Mouse (Mus musculus): Measurements from ENCODE around the gene Angpt4.

Gene Angpt4

DNA sequence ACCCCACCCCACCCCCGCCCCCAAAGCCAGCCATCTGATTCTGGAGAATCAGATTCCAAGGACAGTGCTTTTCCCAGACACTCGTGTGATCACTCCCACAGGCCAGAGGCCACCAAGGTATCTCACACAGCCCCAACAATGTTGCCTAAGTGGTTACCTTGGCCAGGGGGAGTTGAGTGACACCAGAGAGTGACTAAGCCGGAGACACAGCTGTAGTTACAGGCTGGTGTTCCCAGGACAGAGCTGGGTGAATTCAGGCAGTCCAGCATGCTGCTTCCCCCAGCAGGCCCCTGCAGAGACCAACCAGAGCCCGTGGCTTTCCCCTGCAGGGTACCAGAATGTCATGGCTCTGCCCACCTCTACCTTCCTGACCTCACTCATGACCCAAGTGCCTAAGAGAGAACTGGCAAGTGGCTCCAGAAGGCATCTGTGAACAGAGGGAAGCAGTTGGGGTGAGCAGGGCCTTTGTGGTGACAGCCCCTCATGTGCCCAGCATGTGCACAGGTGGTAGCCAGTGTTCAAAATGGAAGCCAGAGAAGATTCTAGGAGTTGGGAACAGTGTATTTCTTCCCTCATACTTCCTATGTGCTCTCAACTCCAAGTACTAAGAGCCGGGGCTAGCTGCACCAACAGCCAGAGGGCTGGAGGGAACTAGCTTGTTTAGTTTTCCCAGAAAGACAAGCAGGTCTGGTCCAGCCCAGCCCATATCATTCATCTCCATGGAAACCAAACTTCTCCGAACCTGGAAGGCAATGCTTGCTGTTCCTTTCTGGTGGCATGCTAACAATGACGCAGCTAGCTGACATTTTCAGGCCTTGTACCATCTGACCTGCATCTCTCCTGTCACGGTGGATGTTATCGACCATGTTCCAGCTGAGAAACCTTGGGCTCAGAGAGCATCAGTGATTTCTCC is 50.5 kb downstream of the Angpt4 start:
- peak; percentile 41 for DNase-seq (ENCODE audit: low read depth, low spot score)

DNA sequence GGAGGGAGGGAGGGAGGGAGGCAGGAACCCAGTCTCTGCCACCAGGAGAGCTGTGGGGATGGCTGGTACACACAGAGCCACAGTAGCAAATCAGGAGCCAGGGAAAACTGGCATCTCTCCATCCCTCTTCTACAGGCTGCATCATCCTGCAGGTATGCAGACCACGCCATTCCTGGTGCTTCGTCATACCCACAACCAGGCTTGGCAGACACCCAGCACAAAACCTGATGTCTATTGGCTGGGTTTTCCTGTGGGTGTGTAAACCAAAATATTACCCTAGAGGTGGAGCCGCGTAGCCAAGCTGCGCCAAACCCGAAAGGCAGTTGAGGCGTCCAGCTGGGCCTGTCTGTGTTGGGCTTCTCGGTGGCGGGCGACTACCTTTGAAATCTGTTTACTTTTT is 51.5 kb downstream of the Angpt4 start:
- peak; percentile 100 for DNase-seq (ENCODE audit: low read depth, low spot score)

DNA sequence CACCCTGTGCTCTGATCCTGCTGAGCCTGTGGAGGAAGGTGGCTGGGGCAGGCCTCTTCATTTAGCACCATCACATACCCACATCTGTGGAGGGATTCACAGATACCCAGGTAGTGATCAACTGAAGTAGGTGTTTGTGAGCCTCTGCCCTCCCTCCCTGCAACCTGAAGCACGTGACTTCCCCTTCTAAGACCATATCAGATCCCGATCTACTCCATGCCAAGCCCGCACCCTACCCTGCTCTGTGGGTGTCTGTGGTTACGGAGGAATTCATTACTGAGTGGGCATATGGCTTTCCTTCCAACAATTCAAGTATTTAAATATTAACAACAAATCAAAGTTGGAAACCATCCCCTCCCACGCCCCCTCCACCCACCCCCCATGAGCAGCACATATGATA is 52.3 kb downstream of the Angpt4 start:
- DNase-seq (ENCODE audit: low read depth, low spot score): no peak

DNA sequence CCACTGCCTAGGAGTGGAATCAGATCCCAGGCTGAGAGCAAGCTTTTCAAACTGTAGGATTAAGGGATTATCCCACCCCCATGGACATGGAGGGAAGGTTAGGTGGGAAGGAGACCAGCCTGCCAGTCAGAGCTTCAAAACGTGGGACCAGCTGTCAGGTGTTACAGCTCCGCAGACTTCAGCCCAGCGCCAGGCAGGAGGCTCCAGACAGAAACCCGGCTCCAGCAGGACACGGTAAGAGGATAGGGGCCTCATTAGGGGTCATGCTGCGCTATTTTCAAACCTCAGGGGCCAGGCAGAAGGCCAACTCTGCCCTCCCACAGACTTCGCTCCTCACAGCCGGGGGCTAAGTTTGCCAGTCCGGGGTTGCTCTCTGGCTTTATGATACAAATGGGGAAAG is 53.0 kb downstream of the Angpt4 start:
- DNase-seq (ENCODE audit: low read depth, low spot score): no peak

DNA sequence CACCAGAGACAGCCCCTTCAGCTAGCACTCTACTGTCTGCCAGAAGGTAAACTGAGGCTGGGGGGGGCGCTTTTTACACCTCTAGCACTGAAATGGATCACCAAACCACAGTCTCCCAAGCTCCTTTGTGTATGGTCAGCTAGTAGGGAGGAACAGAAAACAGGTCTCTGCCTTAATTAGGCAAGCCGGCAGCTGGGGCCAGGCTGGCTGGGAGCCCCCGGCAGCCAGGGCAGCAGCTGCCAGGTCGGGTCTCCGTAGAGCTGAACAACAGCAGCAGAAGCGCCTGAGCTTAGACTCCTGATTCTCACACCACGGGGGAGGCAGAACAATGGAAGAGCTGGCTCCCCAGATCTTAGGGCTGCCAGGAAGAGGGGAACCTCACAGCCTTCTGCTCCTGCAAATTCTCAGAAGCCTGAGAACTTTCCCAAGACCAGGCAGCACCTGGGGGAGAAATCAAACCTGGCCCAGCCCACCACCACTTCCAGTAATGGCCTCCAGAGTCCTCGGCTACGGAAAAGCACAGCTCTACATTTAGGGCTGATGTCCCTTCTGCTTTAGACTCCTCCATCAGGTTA is 56.3 kb downstream of the Angpt4 start:
- DNase-seq (ENCODE audit: low read depth, low spot score): no peak

DNA sequence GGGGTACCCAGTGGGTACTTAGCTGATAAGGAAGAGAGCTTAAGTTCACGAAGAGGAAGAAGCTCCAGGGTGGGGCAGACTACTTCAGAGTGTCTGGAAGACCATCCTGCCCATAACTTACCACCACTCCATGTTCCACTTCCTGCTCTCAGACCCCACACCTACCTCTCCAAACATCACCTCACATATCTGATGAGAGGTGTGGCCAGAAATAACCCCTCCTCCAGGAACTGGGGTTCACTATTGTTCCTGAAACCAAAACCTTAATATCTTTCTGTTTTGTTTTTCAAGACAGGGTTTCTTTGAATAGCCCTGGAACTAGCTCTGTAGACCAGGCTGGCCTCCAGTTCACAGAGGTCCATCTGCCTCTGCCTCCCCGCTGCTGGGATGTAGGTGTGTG is 56.8 kb downstream of the Angpt4 start:
- no peak for DNase-seq (ENCODE audit: low read depth, low spot score)

DNA sequence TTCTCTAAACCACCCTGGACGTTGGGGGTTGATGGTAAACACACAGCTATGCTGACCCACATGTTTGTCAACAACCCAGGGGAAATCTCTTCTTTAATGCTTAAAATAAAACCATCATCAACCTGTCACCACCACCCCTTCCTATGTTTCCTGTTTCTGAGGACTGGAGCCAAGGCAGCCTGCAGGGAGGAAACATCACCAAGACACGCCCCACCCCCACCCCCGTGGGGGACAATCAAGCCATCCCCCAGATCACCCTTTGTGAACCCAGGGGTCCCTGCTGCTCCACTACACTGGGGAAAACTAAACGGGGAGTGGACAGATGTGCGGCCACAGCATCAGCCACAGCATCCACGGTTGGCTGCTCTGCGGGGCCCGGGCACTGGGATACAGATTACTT is 57.4 kb downstream of the Angpt4 start:
- no peak for DNase-seq (ENCODE audit: low read depth, low spot score)

DNA sequence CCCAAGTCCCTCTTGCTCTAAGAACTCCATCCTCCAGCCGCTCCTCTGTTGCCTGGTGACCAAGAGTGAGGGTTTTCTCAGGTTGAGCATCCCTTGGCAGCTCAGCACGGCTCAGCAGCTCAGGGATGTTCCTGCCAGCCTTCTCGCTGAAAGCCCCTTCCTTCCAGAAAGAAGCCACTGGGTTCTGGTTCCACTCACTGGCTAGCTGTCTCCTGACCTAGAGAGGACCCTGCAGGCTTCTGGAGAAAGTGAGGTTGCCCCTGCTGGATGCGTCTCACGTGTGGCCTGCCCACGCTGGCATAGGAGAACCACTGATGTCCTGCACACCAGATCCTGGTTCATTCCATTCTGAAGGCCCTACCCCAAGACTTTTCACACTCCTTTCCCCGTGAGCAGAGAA is 58.0 kb downstream of the Angpt4 start:
- no peak for DNase-seq (ENCODE audit: low read depth, low spot score)

DNA sequence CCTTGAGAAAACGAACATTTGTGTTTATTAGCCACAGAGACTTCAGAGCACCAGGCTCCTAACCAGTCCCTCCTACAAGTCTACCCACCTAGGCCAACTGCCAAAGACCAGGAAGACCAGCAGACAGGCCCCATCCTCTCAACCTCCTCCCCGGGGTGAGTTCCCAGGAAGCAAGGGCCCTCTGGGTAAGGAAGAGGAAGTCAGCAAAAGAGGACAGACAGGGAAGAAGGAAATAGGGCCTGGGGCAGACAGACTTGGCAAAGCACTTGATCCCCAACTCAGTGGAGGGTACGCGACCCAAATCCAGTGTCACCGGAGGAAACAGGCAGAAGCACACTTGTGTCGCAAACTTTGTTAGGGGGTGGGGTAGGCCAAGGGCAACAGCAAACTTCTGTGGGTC is 58.4 kb downstream of the Angpt4 start:
- DNase-seq (ENCODE audit: low read depth, low spot score): no peak

DNA sequence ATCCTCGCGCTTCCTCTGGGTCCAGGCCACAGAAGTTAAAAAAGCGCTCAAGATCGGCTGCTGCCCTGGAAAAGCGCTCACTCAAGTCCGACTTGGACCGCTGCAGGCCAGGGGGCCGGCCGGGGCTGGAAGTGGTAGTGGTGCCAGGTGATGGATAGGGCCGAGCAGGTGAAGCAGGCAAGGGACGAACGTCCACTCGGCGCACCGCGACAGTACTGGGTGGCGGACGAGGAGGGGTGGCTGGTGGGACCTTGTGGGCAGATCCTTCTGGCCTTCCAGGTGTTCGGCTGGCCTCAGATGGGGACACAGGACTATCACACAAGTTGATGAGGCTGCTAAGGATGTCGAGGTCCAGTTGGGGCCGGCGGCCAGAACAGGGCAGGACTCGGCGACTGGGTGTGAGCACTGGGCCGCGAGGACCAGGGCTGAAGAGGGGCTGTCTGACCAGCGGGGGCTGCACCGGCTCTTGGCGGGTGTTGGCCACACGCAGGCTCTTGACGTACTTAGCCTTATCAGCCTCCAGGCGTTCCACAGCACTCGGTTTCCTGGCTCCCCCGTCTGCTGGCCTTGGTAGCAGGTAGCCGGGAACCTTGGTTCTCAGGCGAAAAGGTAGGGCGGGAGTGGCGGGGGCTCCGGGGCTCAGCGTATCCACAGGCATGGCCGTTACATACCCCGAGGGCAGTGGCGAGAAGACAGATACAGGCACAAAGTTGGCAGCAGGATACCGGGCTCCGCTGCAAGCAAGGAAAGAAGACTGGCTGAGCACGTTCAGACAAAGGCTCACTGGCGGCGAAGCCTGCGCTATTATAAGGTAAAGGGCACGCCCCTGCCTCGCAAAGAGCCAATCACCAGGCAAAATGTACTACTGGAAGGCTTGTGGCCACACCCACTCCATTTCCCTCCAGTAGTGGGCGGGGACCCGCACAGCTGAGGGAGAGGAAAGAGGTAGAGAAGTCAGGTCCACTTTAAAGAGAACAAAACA is 59.5 kb downstream of the Angpt4 start:
- DNase-seq (ENCODE audit: low read depth, low spot score): no peak

DNA sequence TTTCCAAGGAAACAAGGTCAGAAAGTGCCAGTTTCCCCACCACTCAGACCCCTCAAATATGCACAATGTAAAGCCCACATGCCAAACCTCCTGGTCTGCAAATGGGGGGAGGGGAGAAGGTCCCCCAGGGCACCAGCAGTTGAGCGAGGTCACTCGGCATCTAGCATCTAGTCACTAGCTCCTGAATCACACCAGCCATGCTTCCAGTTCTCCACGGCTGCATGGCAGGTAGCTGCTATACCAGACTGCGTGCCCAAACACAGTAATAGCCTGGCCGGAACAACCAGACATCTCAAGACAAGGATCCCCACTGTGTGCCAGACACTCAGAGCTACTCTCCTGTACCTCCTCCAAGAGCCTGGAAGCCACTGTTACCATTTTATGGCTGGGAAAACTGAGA is 60.7 kb downstream of the Angpt4 start:
- no peak for DNase-seq (ENCODE audit: low read depth, low spot score)

DNA sequence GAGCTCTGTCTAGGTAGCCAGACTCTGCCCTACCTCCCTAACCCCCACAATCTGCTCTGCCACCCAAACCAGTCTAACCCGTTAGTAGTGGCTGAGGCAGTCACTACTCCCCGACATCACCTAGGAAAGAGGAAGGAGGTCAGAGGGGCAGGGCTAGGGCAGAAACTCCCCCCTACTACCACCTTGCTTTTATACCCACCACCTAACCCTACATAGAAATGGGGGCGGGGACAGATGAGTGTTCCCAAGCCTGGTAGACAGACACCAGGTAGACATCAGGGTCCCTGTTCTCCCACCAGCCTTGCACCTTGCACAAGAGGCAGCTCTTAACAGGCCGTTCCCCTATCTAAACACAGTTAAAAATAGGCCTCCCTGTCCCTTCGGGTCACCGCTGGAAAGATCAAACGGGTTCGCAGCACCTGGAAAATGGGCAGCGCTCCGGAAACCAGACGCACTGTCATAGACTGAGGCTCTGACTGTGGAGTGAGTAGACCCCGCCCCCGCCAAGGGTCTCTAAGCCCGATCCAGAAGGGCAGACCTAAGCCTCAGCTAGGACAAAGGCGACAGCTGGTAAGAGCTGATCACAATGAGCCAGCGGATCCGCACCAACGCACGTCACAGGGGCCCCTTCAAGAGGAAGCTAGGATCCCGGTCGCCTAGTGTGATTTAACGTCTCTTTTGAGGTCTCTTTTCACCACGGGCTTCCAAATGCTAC is 62.0 kb downstream of the Angpt4 start:
- DNase-seq (ENCODE audit: low read depth, low spot score): no peak

DNA sequence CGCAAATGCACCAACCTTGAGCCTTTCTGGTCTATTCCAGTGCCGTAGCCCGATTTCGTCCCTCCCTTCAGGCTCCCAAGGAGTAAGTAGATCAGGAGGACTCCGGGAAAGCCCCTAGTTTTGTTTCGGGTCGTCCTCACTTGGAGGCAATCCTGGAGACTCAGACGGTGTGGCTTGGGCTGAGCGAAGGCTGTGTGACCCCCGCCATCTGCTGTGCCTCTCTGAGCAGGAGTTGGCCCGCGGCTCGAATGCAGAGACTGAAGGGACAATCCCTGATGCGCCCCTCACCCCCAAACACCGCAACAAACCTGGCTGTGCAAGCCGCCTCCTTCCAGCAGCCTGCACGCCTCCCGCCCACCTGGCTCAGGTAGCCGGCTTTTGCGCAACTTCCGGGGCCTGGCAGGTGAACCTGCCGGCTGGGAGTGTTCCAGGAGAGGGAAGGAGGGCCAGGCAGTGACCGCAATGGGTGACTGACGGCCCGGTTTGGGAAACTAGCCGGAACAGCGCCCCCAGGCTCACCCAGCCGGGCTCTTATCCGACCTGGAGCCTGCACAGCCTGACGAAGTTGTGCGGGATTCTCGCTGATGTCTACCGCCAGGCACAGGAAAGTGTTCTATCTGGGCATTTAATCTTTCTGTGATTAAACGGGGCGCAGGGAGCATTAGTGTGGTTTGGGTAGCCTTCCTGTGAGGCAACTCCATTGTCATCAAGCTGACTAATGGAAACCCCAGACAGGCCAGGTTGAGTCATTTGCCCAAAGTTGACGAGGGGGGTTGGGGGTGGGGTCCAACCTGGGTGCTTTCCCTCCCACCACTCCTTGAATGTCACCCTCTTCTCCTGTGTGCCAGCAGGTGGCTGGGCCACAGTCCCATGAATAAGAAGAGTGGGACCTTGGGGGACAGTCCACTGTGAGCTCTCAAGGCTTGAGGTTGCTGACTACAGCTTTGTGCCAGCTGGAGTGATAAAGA is 62.9 kb downstream of the Angpt4 start:
- DNase-seq (ENCODE audit: low read depth, low spot score): peak; percentile 31

DNA sequence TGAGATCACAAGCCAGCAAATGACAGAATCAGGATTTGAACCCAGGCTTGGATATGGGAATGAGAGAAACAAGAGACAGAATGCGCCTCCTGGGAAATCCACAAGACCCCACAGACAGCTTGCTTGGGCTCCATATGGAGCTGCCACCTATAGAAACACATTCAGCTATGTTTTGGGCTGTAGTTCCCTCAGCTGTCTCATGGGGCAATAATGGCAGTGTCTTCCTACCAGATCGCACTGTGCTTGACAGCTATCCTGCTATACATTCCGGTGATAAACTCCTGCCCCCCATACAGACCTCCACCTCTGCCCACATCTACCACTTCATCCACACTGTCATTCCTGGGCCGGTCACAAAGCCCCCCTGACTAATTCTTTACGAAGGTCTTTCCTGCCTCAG is 64.3 kb downstream of the Angpt4 start:
- no peak for DNase-seq (ENCODE audit: low read depth, low spot score)

DNA sequence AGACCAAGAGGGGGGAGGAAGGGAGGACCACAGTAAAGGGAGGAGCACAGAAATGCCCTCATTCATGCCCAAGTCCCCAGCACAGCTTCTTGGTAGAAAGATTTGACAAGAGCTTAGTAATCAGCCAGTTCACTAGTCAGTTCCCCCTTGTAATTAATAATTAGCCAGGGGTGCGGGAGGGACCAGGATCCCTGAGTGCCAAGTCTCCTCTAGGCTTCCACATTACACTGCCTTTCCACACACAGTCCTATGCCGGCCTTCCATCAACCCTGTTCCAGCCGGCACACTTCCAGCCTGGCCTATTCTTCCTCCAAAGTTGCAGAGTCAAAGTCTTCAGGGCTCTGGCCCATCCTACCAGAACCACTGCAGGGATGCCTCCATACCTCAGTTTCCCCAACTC is 65.1 kb downstream of the Angpt4 start:
- DNase-seq (ENCODE audit: low read depth, low spot score): no peak

DNA sequence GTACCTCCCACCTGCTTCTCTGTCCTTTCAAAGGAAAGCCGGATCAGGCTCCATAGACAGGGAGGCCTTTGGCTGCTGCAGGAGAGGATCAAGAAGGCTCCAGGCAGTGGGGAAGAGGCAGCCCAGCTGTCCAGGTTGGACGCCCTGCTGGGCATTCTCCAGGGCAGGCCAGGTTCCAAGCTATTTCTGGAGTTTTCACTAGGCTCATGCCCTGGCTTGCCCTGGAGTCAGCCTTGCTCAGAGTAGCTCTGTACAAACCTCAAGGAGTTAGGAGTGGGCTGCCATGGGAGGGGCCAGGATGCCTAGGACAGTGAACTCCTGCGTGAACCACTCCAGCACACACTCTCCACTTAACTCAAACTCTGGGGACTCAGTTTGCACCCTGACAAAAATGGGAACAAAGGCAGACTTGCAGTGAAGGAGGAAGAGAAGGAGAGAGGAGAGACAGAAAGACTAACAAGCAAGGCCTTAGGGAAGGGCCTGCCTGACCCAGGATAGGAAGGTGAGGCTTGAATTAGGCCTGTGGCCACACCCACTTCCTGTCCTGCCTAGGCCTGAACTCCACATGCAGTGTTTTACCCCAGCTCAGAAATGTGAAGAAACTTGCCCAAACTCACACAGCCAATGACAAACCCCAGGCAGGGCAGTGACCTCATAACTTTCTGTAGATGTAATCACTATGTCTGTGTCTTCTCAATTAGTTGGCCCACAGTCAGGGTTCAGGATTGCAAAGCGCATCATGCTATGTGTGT is 66.9 kb downstream of the Angpt4 start:
- DNase-seq (ENCODE audit: low read depth, low spot score): peak; percentile 80

DNA sequence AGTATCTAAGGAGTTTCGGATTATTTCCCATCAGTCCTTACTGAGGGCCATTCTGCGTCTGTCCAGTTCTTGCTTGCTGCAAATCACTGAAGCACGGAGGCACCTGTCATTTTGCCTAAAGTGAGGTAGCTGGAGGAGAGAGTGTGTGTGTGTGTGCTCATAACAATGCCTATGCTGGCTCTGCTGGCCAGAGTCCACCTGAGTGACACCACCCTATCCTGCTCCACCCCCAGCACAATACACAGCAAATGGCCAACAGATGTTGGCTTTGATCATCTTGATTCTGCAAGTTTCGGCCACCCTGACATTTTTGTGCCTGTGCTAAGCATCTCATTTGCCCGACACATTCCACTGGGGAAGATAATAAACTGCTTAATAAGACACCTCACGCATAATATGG is 67.5 kb downstream of the Angpt4 start:
- DNase-seq (ENCODE audit: low read depth, low spot score): peak; percentile 46

DNA sequence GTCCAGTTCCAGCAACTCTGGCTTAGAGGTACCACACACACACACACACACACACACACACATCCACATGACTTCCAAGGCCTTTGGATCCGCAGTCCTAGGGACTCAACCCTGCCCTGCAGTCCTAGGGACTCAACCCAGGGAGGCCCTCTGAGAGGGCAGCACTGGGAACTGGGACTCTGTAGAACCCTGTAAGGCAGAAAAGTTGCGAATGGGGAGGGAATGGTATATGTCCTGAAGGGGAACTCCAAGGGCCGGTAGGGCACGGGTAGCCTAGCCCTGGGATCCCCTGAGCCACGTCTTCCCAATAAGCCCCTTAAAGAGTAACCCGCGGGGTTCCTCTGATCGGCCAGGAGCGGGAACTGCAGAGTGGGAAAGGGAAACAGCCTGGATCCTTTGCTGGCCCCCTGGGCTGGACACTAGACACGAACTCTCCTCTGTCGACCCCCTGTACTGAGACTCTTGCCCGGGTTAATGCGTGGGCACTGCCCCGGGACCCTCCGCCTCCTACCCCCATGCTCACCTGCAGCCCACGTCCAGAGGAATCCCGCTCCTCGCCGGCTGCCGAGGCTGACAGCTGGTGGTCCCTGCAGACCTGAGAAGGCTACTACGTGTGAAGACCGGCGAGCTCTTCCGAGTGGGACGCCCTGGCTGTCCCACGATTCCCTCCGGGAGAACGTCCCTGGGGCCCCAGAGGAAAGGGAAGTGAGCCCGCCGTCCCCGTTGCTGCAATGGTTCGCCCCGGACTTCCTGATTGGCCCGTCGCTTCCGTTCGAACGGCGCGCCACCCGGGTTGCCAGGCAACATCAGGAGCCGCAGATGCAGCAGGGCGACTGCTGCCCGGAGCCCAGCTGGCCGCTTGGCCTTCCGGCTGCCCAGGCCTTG is 68.7 kb downstream of the Angpt4 start, which contains the start of gene Fam110a:
Gene Fam110a (minus strand): TSS at position 750 of the 885 bp plus-strand sequence.
- DNase-seq (ENCODE audit: low read depth, low spot score): peak; percentile 94

DNA sequence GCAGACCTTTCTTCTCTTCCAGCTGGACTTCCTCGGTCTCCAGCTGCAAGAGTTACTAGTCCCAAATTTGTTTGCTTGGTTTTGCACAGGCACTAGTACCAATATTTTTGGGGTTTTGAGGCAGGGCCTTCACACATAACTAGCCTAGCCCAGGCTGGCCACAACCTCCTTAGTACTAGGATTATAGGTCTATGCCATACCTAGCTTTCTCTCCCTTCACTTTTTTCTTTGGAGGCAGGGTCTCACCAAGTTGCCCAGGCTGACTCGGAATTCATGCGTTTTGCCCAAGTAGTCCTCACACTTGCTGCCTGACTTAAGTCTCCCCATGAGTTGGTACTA is 69.3 kb downstream of the Angpt4 start:
- no peak for DNase-seq (ENCODE audit: low read depth, low spot score)
